Mouse (Mus musculus) limb, embryonic 12.5 days (tissue): ENCODE measurements around the gene Clcn3. TPM values are rescaled to one million over a fixed set of nuclear protein-coding genes. Genes with fewer than 3 reads are reported as not detected.

Experiments used
- ATAC-seq: fragments of 200-750 bp; cut with Nextera tagmentation; 2 replicates; pipeline ENCODE4 v1.8.0; 2017; ENCODE audit warnings: low read depth, moderate TSS enrichment; ENCODE audit not compliant: insufficient number of reproducible peaks, insufficient read depth, low FRiP score, low TSS enrichment
- H3K27ac ChIP-seq: fragments of 300-500 bp; sonication (generic); 2 replicates; pipeline ENCODE4 v1.5.1; 2016; ENCODE audit warnings: mild to moderate bottlenecking, moderate library complexity
- H3K27me3 ChIP-seq: fragments of 300-500 bp; sonication (generic); 2 replicates; pipeline ENCODE4 v1.6.1; 2016; ENCODE audit warnings: mild to moderate bottlenecking, moderate library complexity
- H3K36me3 ChIP-seq: fragments of 300-500 bp; sonication (generic); 2 replicates; pipeline ENCODE4 v1.6.1; 2016; ENCODE audit warnings: mild to moderate bottlenecking, moderate library complexity
- H3K4me1 ChIP-seq: fragments of 300-500 bp; sonication (generic); replicated peaks from 2 replicates; pipeline ENCODE4 v1.6.1; 2016
- H3K4me2 ChIP-seq: fragments of 300-500 bp; sonication (generic); 2 replicates; pipeline ENCODE4 v1.6.1; 2016; ENCODE audit warnings: mild to moderate bottlenecking, moderate library complexity
- H3K4me3 ChIP-seq: fragments of 300-500 bp; sonication (generic); replicated peaks from 2 replicates; pipeline ENCODE4 v1.5.1; 2016; ENCODE audit warnings: mild to moderate bottlenecking
- H3K9ac ChIP-seq: fragments of 300-500 bp; sonication (generic); replicated peaks from 2 replicates; pipeline ENCODE4 v1.6.1; 2016; ENCODE audit warnings: mild to moderate bottlenecking, moderate library complexity
- H3K9me3 ChIP-seq: fragments of 300-500 bp; sonication (generic); 2 replicates; pipeline ENCODE4 v1.6.1; 2016; ENCODE audit warnings: mild to moderate bottlenecking, moderate library complexity
- WGBS: fragments of 180-500 bp; shearing (Covaris S2); methylation state at CpG from one replicate; pipeline ENCODE4 v1.1.7; 2016; 5-methylcytosine and 5-hydroxymethylcytosine counted together
- polyA plus RNA-seq: library from polyadenylated mRNA; unstranded; fragments of >200 nt; fragmentation: Nextera tagmentation; extraction: Ambion mirVana; gene quantifications from 2 replicates; pipeline ENCODE4 v1.2.1, GENCODE M21; 2016

Gene Clcn3
- polyA plus RNA-seq, 1 experiment from 2014 or later = 12.2 TPM

DNA sequence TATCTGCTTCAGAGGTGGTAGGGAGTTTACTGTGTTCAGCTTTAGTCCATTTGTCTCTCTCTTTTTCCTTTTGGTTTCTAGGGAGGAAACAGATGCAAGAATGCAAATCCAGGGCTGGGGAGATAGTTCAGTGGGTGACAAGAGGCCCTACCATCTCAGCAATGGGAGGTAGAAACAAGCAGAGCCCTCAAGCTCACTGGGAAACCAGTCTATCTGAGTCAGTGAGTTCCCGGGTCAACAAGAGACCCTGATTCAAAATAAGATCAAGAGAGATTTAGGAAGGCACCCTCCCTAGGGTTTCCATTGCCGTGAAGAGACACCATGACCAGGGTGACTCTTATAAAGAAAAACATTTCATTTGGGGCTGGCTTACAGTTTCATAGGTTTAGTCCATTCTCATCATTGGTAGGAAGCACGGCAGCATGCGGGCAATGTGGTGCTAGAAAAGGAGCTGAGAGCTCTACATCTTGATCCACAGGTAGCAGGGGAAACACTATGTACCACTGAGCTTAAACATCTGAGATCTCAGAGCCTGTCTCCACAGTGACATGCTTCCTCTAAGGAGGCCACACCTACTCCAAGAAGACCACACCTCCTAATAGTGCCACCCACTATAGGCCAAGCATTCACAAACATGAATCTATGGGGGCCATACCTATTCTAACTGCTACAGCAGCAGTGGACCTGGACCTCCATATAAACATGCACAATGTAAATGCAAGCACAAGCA lies 114.7 kb downstream of the Clcn3 start:
- Histone ChIP-seq H3K4me1 (no peaks in the 10 kb centered on the region), H3K27ac (no peak overlapping the region), H3K9ac (no peak overlapping the region), H3K27me3 (no peaks in the 10 kb centered on the region), H3K36me3 (no peaks in the 10 kb centered on the region), H3K9me3 (no peaks in the 10 kb centered on the region), H3K4me3 (no peak overlapping the region), H3K4me2 (no peak overlapping the region)
- 95% methylated on average over 4 of the region's 4 CpGs for WGBS
- no peak for ATAC-seq

- Histone ChIP-seq H3K9me3 (no peaks in the 10 kb centered on the region), H3K9ac (no peak overlapping the region), H3K27me3 (no peaks in the 10 kb centered on the region), H3K4me1 (no peaks in the 10 kb centered on the region), H3K4me3 (no peak overlapping the region), H3K36me3 (no peaks in the 10 kb centered on the region), H3K4me2 (no peak overlapping the region), H3K27ac (no peak overlapping the region)
- ATAC-seq = no peak
- 83% methylated on average over 4 of the region's 4 CpGs for WGBS
Measured at GRCm38 (mm10) chr8:60867468-60868115, 115.5 kb downstream of the Clcn3 start.

GRCm38 (mm10) chr8:60865504-60866114 lies 117.5 kb downstream of the Clcn3 start:
- WGBS = 33% methylated on average over 3 of the region's 3 CpGs
- Histone ChIP-seq H3K27me3 (no peaks in the 10 kb centered on the region), H3K9me3 (no peaks in the 10 kb centered on the region), H3K4me1 (no peaks in the 10 kb centered on the region), H3K4me3 (no peak overlapping the region), H3K9ac (no peak overlapping the region), H3K27ac (no peak overlapping the region), H3K36me3 (no peaks in the 10 kb centered on the region), H3K4me2 (no peak overlapping the region)
- no peak for ATAC-seq

DNA sequence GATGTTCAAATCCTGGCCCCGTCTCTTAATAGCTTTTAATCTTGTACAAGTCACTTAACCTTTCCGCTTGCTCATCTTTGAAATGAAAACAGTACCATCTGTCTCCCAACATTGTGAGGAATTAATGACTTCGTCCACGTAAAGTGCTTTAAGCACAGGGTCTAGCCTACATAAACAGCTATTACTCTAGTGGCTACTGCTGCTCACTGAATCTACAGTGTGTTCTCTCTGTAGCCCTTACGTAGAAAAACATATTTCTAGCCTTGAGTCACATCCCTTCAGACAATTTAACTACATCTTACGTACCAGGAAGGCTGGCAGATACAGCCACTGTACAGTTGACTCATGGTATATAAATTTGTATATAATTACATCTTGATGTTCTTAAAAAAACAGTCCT lies 118.2 kb downstream of the Clcn3 start:
- H3K27ac ChIP-seq = no peak overlapping the region
- ATAC-seq = no peak
- no peak overlapping the region for H3K4me3 ChIP-seq
- H3K4me2 ChIP-seq = no peak overlapping the region
- no peak overlapping the region for H3K9ac ChIP-seq
- no peaks in the 10 kb centered on the region for H3K9me3 ChIP-seq
- H3K4me1 ChIP-seq = no peaks in the 10 kb centered on the region
- H3K36me3 ChIP-seq = no peaks in the 10 kb centered on the region
- H3K27me3 ChIP-seq = no peaks in the 10 kb centered on the region
- 85% methylated on average over 6 of the region's 6 CpGs for WGBS

DNA sequence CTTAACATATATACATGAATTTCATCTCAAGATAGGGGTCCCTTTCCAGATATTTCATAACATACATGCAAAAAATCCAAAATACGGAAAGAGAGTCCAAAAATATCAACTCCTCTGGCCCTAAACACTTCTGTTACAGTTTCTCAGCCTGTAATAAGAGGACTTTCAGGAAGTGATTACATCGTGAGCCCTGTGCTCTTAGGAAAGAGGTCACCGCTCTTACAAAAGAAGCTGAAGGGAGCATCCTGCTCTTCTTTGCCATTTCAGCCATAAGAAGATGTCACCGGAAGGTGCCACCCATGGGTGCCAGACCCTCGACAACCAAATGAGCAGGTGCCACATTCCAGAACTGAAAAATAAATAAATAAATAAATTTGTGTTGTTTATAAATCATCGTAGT lies 121.3 kb downstream of the Clcn3 start:
- Histone ChIP-seq H3K27ac (no peak overlapping the region), H3K27me3 (no peaks in the 10 kb centered on the region), H3K9me3 (no peaks in the 10 kb centered on the region), H3K4me2 (no peak overlapping the region), H3K4me1 (no peaks in the 10 kb centered on the region), H3K36me3 (no peaks in the 10 kb centered on the region), H3K4me3 (no peak overlapping the region), H3K9ac (no peak overlapping the region)
- ATAC-seq = no peak
- WGBS = 88% methylated on average over 6 of the region's 6 CpGs

DNA sequence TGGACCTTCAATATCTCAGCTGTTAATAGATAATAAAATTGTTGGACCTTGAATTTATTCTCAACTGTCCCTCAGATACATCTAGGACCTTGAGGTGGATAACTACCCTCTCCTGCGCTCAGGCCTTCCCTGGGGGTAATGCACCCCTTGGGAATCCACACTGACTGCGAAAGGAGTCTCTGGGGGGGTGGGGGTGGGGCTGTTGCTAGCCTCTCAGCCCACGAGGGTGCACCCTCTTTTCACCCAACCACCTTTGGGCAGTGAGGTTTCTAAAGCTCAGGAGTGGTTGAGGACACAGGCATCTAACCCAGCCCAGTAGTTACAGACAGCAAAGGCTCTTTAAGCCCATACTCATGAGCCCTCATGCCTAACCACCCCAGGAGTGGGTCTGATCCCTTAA lies 122.4 kb downstream of the Clcn3 start:
- H3K27me3 ChIP-seq = no peaks in the 10 kb centered on the region
- no peak overlapping the region for H3K4me3 ChIP-seq
- H3K27ac ChIP-seq = no peak overlapping the region
- H3K36me3 ChIP-seq = no peaks in the 10 kb centered on the region
- H3K9ac ChIP-seq = no peak overlapping the region
- 72% methylated on average over 3 of the region's 3 CpGs for WGBS
- H3K9me3 ChIP-seq = no peaks in the 10 kb centered on the region
- ATAC-seq = no peak
- no peak overlapping the region for H3K4me2 ChIP-seq
- no peaks in the 10 kb centered on the region for H3K4me1 ChIP-seq

Other genes with a start within 250 kb of the Clcn3 start
- 119 and 122 TPM in 2 replicates for gene Hpf1, start 92.9 kb downstream of the Clcn3 start, polyA plus RNA-seq
- gene Nek1, start 9.9 kb upstream of the Clcn3 start, polyA plus RNA-seq = 20.1 and 20.4 TPM in 2 replicates
- 9.1 and 10.7 TPM in 2 replicates for gene Sh3rf1, start 240.6 kb upstream of the Clcn3 start, polyA plus RNA-seq